Mouse (Mus musculus): ENCODE measurements around the gene Mto1.

DNA sequence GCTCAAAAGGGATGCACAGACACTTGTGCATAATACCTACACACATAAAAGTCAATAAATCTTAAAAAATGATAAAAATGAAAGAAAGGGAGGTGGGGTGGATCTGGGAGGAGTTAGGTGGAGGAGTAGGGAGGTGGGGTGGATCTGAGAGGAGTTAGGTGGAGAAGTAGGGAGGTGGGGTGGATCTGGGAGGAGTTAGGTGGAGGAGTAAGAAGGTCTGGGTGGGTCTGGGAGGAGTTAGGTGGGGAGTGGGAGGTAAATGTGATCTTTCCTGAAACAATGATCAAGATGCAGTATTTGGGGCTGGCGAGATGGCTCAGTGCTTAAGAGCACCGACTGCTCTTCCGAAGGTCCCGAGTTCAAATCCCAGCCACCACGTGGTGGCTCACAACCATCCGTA lies 57.2 kb downstream of the Mto1 start:
- TF ChIP-seq CTCF (conservative IDR thresholded peaks at IDR 0.05; ENCODE audit: insufficient read depth, insufficient read length, low read depth, low read length) (no peak), POLR2A (IDR thresholded peaks at IDR 0.05; ENCODE audit: low read depth, low read length) (no peak)
